Mouse (Mus musculus) limb, embryonic 10.5 days (tissue): ENCODE results near the gene Ntn1. TPM values are rescaled to one million over a fixed set of nuclear protein-coding genes. Genes with fewer than 3 reads are reported as not detected.

Experiments used
- DNase-seq: peaks from one replicate; pipeline ENCODE4 v3.0.0-alpha.2; 2017; ENCODE audit warnings: low spot score
- H3K27ac ChIP-seq: fragments of 300-500 bp; sonication (generic); 2 replicates; pipeline ENCODE4 v1.5.1; 2016; ENCODE audit warnings: mild to moderate bottlenecking
- H3K27me3 ChIP-seq: fragments of 300-500 bp; sonication (generic); 2 replicates; pipeline ENCODE4 v1.6.1; 2016; ENCODE audit warnings: low read depth, mild to moderate bottlenecking; ENCODE audit not compliant: poor library complexity, severe bottlenecking
- H3K36me3 ChIP-seq: fragments of 300-500 bp; sonication (generic); 2 replicates; pipeline ENCODE4 v1.6.1; 2016; ENCODE audit warnings: mild to moderate bottlenecking, moderate library complexity
- H3K4me1 ChIP-seq: fragments of 300-500 bp; sonication (generic); 2 replicates; pipeline ENCODE4 v1.6.1; 2016
- H3K4me3 ChIP-seq: fragments of 300-500 bp; sonication (generic); 2 replicates; pipeline ENCODE4 v1.5.1; 2016; ENCODE audit warnings: mild to moderate bottlenecking, moderate library complexity
- H3K9me3 ChIP-seq: fragments of 300-500 bp; sonication (generic); replicated peaks from 2 replicates; pipeline ENCODE4 v1.6.1; 2016; ENCODE audit warnings: mild to moderate bottlenecking
- WGBS: fragments of 180-500 bp; shearing (Covaris S2); methylation state at CpG from one replicate; pipeline ENCODE4 v1.1.7; 2016; 5-methylcytosine and 5-hydroxymethylcytosine counted together
- polyA plus RNA-seq: library from polyadenylated mRNA; unstranded; fragments of >200 nt; fragmentation: Nextera tagmentation; extraction: Ambion mirVana; gene quantifications from 2 replicates; pipeline ENCODE4 v1.2.1, GENCODE M21; 2016

Ntn1 gene
- polyA plus RNA-seq, 1 experiment from 2014 or later: 7.7 TPM

- no peaks in the 10 kb centered on the region for H3K9me3 ChIP-seq
- under 1% methylated on average over 90 of the region's 90 CpGs for WGBS
- no peaks in the 10 kb centered on the region for H3K36me3 ChIP-seq
- H3K27ac ChIP-seq: peak overlapping the region; percentile 86
- peak overlapping the region; percentile 74 for H3K4me3 ChIP-seq
- peaks cover 71% of the 10 kb centered on the region for H3K4me1 ChIP-seq
- no peak for DNase-seq
- H3K27me3 ChIP-seq: peaks cover 99% of the 10 kb centered on the region
Measured at GRCm38 (mm10) chr11:68386589-68387440, 13.8 kb downstream of the Ntn1 start.

DNA sequence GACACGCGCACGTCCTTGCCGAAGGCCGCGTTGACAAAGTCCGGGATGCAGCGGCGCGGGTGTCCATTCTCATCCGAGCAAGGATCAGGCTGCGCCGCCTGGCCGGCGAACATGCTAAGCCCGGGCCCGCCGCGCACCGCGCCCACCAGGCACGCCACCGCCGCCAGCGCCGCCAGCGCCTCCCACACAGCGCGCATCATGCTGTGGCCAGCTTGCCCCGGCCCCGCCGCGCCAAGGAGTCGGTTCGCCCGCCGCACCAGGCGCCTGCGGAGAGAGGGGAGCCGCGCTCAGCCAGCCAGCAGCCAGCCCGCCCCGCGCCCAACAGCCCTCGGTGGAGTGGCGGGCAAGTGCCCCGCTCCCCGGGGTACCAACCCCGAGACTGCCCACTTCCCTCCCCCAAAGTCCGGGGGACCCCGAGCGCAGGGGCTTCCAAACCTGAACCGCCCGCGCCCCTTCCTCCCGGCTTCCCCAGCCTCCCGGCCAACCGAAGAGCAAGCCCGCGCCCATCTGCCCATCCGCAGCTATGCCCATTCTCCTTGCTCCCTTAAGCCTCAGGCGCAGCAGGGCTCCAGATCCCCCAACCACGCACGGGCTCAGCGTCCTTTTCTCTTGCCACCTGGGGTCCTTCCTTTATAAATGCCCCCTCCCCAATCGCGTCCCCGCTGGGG, 14.6 kb downstream of the Ntn1 start:
- Histone ChIP-seq H3K9me3 (no peaks in the 10 kb centered on the region), H3K4me1 (peaks cover 68% of the 10 kb centered on the region), H3K27me3 (peaks cover 99% of the 10 kb centered on the region), H3K4me3 (peak overlapping the region; percentile 74), H3K27ac (peak overlapping the region; percentile 86), H3K36me3 (no peaks in the 10 kb centered on the region)
- DNase-seq: peak; percentile 81
- WGBS: under 1% methylated on average over 68 of the region's 68 CpGs

GRCm38 (mm10) chr11:68385021-68385821, 15.4 kb downstream of the Ntn1 start:
- peaks cover 60% of the 10 kb centered on the region for H3K4me1 ChIP-seq
- H3K9me3 ChIP-seq: no peaks in the 10 kb centered on the region
- H3K27me3 ChIP-seq: peaks cover 99% of the 10 kb centered on the region
- peak overlapping the region; percentile 86 for H3K27ac ChIP-seq
- H3K4me3 ChIP-seq: peak overlapping the region; percentile 74
- peak; percentile 75 for DNase-seq
- H3K36me3 ChIP-seq: no peaks in the 10 kb centered on the region
- under 1% methylated on average over 93 of the region's 94 CpGs for WGBS

DNA sequence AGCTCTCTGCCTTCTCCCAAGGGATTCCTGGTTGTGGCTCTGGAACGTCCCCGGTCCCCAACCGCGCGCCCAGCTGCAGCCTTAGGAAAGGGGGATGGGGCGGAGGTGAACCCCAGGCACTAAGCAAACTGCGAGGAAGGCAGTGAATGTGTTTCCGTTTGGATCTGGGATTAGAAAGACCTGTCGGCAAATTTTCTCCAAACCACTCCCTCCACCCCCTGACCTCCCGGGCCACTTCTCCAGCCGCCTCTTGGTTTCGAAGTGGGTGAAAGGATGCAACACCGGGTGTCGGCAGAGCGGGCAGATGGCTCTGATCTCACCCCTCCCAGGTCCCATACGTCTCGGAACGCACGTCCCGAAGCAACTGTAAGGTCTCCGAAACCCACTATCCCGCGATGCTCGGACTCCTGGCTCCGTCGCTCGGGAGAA, 16.0 kb downstream of the Ntn1 start:
- H3K27me3 ChIP-seq: peaks cover 96% of the 10 kb centered on the region
- peak overlapping the region; percentile 86 for H3K27ac ChIP-seq
- peak; percentile 68 for DNase-seq
- peak overlapping the region; percentile 74 for H3K4me3 ChIP-seq
- peaks cover 58% of the 10 kb centered on the region for H3K4me1 ChIP-seq
- H3K36me3 ChIP-seq: no peaks in the 10 kb centered on the region
- under 1% methylated on average over 27 of the region's 27 CpGs for WGBS
- H3K9me3 ChIP-seq: no peaks in the 10 kb centered on the region

DNA sequence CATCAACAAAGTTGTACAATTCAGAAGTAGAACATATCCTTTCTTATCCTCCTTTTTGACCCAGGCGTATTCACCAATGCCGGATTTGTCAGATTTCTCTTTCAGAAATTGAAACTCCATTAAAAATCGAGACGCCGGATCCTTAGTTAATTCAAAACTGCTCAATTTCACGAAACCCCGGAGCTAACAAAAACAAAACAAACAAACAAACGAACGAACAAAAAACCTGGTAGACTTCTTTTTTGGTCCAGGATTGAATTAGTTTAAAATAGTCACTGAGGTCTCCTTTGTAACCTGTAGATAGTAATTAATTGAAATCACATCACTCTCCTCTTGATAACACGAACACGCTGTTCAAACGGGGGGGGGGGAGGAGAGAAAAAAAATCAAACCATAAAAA, 16.5 kb downstream of the Ntn1 start:
- no peaks in the 10 kb centered on the region for H3K36me3 ChIP-seq
- no peak for DNase-seq
- peak overlapping the region; percentile 74 for H3K4me3 ChIP-seq
- WGBS: 5% methylated on average over 12 of the region's 12 CpGs
- peaks cover 95% of the 10 kb centered on the region for H3K27me3 ChIP-seq
- peaks cover 61% of the 10 kb centered on the region for H3K4me1 ChIP-seq
- peak overlapping the region; percentile 86; the same call in 1 of the 2 replicates for H3K27ac ChIP-seq
- H3K9me3 ChIP-seq: no peaks in the 10 kb centered on the region

DNA sequence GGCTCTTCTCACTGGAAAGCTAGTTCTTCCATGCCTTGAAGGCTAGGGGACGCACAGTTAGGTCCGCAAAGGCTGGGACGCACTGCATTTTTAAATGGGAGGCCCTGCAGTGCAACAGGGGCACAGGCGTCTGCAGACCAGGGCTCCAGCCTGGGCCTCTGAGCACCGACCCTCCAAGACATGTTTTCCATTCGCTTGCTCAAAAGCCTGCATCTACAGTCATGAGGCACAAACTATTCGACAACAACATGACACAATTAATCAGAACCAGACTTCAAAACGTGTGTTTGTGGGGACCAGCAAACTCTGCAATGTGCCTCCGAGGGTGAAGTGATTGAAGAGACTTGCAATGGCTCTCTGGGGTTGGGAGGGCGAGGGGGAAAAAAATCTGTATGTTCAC, 17.1 kb downstream of the Ntn1 start:
- no peak overlapping the region for H3K27ac ChIP-seq
- no peaks in the 10 kb centered on the region for H3K9me3 ChIP-seq
- peak; percentile 61 for DNase-seq
- H3K4me1 ChIP-seq: peaks cover 67% of the 10 kb centered on the region
- no peaks in the 10 kb centered on the region for H3K36me3 ChIP-seq
- peaks cover 89% of the 10 kb centered on the region for H3K27me3 ChIP-seq
- peak overlapping the region; percentile 74 for H3K4me3 ChIP-seq
- 3% methylated on average over 10 of the region's 10 CpGs for WGBS

DNA sequence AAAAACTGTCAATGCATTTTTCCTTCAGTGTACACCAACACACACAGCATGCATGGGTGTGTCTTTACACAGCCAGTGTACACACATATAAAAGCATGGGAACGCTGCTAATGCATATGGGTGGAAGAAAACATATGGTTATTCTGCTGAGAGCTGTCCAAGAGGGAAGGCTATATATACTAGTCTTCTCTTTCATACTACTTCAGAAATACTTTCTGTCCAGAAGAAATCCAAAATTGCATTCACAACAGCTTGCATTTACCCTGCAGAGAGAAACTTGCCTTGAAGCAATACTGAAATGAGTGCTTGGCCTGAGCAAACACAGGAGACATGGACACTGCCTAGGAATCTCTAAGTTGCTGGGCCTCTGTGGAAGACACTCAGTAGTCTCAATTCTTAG, 18.8 kb downstream of the Ntn1 start:
- Histone ChIP-seq H3K4me3 (no peak overlapping the region), H3K4me1 (peaks cover 56% of the 10 kb centered on the region), H3K36me3 (no peaks in the 10 kb centered on the region), H3K27me3 (peaks cover 72% of the 10 kb centered on the region), H3K27ac (no peak overlapping the region), H3K9me3 (no peaks in the 10 kb centered on the region)
- WGBS: 76% methylated on average over 1 of the region's 1 CpGs
- no peak for DNase-seq

DNA sequence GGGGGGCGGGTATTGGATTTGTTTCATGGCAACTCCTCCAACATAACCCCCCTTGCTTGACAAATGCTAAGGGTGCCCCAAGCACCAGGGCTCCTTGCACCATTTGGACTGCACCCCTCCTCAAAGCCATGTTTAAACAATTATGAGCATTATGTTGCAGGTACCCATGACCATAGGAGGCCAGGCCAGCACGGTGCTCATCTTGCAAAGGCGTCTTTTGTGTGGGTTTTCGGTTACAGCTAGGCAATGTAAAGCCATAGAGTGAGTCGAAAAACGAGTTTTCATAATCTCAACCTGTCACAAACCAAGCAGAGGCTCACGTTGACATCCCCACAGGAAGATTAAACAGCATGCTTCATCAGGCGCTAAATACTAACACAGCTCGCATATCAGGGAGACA, 19.3 kb downstream of the Ntn1 start:
- no peak for DNase-seq
- 76% methylated on average over 9 of the region's 9 CpGs for WGBS
- H3K9me3 ChIP-seq: no peaks in the 10 kb centered on the region
- no peak overlapping the region for H3K4me3 ChIP-seq
- no peak overlapping the region for H3K27ac ChIP-seq
- H3K27me3 ChIP-seq: peaks cover 72% of the 10 kb centered on the region
- H3K4me1 ChIP-seq: peaks cover 51% of the 10 kb centered on the region
- H3K36me3 ChIP-seq: no peaks in the 10 kb centered on the region

DNA sequence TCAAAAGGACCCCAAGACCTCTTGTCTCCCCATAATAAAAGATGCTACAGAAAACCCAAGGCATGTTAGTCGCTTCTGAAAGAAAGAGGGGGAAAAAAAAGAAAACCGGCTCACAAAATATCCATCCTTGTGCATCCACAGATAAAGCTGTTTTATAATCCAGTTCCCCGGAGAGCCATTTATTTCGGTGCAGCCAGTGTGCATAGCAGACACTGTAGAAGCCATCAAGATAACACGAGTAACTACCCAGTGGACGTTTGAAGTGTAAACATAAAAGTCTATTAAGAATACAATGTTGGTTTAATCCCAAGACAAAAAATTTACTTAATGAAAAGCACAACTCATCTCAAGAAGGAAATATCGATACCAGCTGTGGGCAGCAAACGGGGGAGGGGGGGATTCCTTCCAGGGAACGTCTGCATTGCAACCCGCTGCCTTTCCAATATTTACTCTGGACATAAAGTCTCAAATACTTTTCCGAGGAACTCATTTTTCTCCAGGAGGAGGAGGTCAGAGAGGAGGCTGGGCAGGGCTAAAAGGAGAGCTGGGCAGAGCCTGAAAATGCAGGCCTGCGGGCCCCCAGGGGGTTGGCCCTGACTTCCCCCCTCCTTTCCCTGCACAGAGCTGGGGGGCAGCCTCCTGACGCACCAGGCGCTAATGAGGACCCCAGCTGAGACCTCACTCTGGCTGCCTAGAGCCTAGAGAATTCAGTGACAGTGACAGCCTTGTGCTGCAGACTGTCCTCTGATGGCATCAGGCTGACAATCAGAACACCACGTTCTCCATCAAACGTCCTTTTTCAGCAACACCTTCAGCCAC, 21.5 kb downstream of the Ntn1 start:
- no peaks in the 10 kb centered on the region for H3K36me3 ChIP-seq
- no peaks in the 10 kb centered on the region for H3K9me3 ChIP-seq
- peaks cover 33% of the 10 kb centered on the region for H3K4me1 ChIP-seq
- H3K27me3 ChIP-seq: peaks cover 62% of the 10 kb centered on the region
- DNase-seq: no peak
- peak overlapping the region; percentile 50; the same call in 1 of the 2 replicates for H3K27ac ChIP-seq
- H3K4me3 ChIP-seq: no peak overlapping the region
- 16% methylated on average over 16 of the region's 16 CpGs for WGBS

- peaks cover 33% of the 10 kb centered on the region for H3K4me1 ChIP-seq
- DNase-seq: no peak
- H3K27me3 ChIP-seq: peaks cover 60% of the 10 kb centered on the region
Measured at GRCm38 (mm10) chr11:68378419-68378818, 22.2 kb downstream of the Ntn1 start.

DNA sequence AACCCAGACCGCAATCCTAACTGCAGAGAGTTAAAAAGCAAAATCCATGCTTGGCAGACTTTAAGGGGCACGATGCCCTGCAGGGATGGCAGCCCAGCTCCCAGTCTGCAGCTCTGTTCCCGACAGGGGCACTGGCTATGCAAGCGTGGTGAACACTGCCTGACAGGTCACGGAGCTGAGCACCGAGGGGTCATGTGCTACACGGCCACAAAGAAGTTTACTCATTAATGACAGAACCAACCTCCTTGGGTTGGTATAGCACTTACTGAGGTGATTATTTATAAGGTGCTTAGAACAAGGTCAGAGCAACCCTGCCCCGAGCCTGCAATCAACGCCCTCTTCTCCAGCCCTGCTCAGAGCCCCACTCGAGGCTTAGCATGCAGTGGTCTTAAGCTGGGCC, 27.5 kb downstream of the Ntn1 start:
- 31% methylated on average over 10 of the region's 10 CpGs for WGBS
- Histone ChIP-seq H3K27ac (no peak overlapping the region), H3K27me3 (peaks cover 22% of the 10 kb centered on the region; the same call in 1 of the 2 replicates), H3K9me3 (no peaks in the 10 kb centered on the region), H3K4me1 (peaks cover 39% of the 10 kb centered on the region), H3K4me3 (no peak overlapping the region), H3K36me3 (no peaks in the 10 kb centered on the region)
- no peak for DNase-seq

More at GRCm38 (mm10) chr11:68378419-68378818, 22.2 kb downstream of the Ntn1 start:
- H3K4me3 ChIP-seq: no peak overlapping the region
- WGBS: 18% methylated on average over 5 of the region's 5 CpGs
- peak overlapping the region; percentile 50; the same call in 1 of the 2 replicates for H3K27ac ChIP-seq
- H3K9me3 ChIP-seq: no peaks in the 10 kb centered on the region
- H3K36me3 ChIP-seq: no peaks in the 10 kb centered on the region

DNA sequence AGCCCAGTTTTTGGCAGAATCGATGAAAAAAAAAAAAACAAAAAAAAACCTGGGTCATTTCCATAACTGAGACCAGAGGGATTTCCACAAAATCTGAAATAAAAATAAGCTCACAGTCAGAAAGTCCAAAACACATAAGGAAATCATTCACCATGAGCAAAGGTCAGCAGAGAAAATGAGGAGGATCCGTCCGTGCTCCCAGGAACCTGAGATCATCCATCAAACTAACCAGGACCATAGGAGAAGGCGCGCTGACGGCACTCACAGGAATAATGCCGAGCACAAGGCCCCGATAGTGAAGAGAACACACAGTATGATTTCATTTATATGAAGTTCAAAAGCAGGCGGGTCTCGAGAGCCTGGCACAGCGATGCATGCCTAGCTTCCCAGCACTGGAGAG, 29.0 kb downstream of the Ntn1 start:
- Histone ChIP-seq H3K27me3 (peaks cover 20% of the 10 kb centered on the region; the same call in 1 of the 2 replicates), H3K4me1 (peaks cover 39% of the 10 kb centered on the region), H3K27ac (peak overlapping the region; percentile 37; the same call in 1 of the 2 replicates), H3K36me3 (no peaks in the 10 kb centered on the region), H3K9me3 (no peaks in the 10 kb centered on the region), H3K4me3 (no peak overlapping the region)
- DNase-seq: peak; percentile 43
- WGBS: 40% methylated on average over 11 of the region's 11 CpGs
